Mouse (Mus musculus): Measurements from ENCODE around the gene Ltbr.

GRCm38 (mm10) chr6:125355197-125355741 lies 41.6 kb upstream of the Ltbr start:
- TF ChIP-seq CTCF (conservative IDR thresholded peaks at IDR 0.05; ENCODE audit: insufficient read depth, insufficient read length, low read depth, low read length) (no peak), POLR2A (IDR thresholded peaks at IDR 0.05; ENCODE audit: low read depth, low read length) (no peak)
